Mouse (Mus musculus): ENCODE measurements around the gene Notum.
A peak's percentile ranks its signal among the peaks of the same experiment; 100 is the strongest.

Notum gene

DNA sequence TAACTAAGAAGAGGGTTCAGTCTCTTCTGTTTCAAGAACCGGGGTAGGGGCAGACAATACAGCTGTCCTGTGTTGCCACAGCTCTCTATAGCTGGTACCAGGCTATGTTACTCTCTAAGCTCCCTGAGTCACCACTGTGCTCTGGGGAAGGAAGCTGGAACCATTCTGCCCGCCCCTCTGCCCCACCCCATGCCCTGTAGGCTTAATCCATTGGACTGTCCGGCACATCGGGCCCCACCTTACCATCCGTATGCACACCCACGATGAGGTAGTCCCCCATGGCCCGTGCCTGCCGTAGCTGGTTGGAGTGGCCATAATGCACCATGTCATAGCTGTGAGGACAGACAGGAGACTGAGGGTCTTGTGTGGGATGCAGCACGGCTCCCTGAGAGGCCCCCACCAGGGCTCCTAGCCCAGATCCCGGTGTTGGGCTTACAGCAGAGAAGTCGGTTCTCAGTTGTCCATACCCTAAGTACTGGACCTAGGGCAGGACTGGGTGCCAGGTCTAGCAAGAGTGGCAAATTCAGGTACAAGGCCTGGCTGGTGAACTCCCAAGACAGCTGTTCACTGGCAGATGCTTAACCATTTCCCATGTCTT, 45.3 kb downstream of the Notum start:
- DNase-seq: peak; percentile 46

DNA sequence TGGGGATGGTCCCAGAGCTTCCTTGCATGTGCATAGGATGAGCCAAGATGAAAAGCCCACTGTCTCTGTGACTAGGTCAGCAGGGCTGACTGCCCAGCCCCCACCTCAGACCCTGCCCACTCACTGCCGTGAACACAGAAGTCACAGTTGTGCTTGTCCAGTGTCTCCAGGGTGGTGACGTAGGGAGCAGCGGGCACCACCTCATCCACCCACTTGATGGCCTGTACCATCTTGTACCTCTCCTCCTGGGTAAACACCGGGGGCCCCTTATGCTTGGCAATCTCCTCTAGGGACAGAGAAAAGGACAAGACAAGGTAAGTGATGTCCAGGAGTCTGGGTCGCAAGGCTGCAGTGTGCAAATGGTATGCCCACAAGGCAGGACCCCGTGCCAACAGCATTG, 45.8 kb downstream of the Notum start:
- DNase-seq: peak; percentile 52

DNA sequence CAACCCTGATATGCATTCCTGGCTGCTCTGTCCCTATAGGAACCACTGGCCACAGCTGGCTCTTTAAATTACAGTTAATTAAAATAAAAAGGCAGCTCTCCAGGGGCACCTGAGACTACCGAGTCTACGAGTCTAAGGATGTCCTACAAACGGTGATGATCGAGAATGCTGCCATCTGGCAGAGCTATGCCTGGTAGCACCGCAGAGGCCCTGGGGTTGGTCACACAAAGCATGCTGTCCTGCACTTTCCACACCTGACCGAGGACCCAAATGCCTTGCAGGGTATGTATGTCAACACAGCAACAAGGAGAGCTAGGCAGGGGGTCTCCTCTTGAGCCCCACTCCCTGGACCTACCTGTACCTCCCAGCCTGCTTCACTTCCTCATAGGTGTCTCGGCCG, 47.0 kb downstream of the Notum start:
- DNase-seq: peak; percentile 61

GRCm38 (mm10) chr11:120613481-120613972, 47.4 kb downstream of the Notum start:
- no peak for DNase-seq

DNA sequence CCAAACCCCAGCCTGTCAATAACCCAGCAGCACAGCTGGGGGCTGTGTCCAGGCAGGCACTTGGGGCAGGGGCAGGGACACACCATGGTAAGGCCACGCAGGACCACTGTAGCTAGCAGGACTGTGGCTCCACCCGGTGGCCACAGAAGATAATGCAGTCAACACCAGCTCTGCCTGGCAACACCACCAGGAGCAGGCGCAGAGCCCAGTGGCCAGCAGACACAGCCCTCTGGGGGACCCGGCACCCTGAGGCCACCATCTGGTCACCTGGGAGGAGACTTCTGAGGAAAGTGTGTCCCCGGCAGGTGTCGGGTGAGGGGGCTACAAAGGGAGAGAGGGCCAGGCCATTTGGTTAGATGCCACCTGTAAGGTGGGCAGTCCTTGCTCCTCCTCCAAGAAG, 48.2 kb downstream of the Notum start:
- peak; percentile 95 for DNase-seq

DNA sequence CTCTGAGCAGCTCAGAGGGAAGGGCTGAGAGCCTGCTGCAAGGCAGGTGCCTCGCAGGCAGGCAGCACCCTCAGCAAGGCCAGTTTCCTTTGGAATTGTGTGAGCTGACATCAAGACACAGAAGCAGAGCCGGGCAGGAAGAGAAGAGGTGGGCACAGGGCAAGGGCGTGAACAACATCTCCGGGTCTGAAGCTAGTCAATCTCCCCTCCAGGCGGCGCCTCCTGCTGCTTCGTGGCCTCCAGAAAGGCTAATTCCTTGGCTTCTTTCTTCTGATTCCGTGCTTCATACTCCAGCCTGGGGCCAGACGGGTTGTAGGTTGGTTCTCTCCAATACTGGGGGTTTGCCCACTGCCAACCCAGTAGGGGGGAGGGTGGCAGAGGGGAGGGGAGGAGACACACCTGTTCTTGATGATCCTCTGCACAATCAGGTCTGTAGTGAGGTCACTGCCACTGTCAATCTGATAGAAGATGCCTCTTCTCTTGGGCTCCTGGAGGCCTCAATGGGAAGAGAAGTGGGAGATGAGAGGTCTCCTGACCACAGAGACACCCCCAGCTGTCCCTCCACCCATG, 50.4 kb downstream of the Notum start:
- DNase-seq: peak; percentile 36

GRCm38 (mm10) chr11:120609250-120609649, 51.7 kb downstream of the Notum start:
- peak; percentile 34 for DNase-seq

DNA sequence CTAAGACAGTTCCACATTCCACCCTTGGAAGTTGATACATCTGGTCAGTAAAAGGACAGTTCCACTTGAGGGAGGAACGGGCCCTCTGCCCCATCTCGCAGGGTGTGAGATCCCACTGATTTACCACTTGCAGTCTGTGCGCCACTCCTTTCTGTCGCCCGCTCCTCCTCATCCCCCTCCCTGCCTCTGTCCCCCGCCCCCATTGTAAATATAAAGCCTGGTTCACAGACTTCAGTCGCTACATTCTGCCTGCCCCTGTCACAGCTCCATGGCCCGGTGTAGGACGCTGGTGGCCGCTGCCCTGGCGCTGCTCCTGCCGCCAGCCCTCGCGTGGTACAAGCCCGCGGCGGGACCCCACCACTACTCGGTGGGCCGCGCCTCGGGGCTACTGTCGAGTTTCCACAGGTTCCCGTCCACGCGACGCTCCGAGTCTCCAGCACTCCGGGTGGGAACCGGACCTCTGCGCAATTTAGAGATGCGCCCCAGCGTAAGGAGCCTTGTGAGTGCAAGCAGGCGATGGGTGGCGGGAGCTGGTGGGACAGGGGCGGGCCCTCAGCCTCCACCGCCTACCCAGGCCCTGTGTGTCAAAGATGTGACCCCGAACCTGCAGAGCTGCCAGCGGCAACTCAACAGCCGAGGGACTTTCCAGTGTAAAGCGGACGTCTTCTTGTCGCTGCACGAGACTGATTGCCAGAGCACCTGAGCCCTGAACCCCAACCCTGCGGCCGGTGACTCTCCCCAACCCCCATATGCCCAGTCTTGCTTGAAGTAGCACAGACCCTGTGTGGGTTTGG, 52.5 kb downstream of the Notum start, which contains the start of gene Npb:
Gene Npb (plus strand): TSS at position 237 of the 794 bp plus-strand sequence.
- no peak for DNase-seq

- DNase-seq: no peak
Measured at GRCm38 (mm10) chr11:120606764-120607163, 54.2 kb downstream of the Notum start.

DNA sequence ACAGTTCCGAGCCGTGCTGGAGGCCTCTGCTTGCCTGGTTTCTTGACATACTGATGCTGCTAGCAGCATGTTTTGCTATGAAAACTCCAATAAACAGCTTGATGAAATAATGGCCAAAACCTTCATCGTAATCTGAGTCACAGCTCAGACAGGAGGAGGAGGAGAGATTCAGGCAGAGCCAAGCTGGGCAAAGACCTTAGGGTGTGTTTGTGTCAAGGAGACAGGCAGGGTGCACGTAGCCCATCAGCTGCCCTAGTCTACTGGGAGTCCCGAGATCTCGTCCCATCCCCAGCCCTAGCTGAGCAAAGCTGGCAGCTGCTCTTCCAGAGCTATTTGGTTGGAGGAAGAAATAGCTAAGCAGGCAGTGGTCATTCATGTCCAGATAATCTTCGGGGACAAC, 55.3 kb downstream of the Notum start:
- DNase-seq: no peak

Measured in cerebellum, adult 9-10 months (tissue).